Mouse (Mus musculus): ENCODE results near the gene Spag7. TPM values are rescaled to one million over a fixed set of nuclear protein-coding genes. Genes with fewer than 3 reads are reported as not detected.

The Spag7 gene
- polyA plus RNA-seq, 1 experiment from 2014 or later, result 181 TPM

DNA sequence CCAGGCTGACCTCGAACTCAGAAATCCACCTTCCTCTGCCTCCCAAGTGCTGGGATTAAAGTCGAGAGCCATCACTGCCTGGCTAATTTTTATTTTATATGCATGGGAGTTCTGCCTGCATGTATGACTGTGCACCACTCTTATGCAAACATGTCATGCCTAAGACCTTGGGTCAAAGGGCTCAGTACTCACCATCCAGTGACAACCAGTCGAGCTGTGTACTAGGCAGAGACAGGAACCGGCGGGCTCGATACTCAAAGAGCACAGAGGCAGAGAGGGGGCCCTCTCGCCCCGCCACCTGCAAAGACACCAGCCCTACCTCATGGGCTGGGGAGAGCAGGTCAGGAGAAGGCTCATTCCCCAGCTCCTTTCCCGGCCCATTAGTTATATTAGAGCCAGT is 8.9 kb upstream of the Spag7 start:
- WGBS, result 78% methylated on average over 9 of the region's 9 CpGs
- H3K4me1 ChIP-seq, result peaks cover 29% of the 10 kb centered on the region
- no peak overlapping the region for H3K27ac ChIP-seq
- no peak for DNase-seq (ENCODE audit: extremely low spot score, low spot score)
- 0 out of 2 replicates have a peak, but pooled peaks cover 3% of the 10 kb centered on the region for H3K27me3 ChIP-seq (ENCODE audit: poor library complexity, severe bottlenecking)
- H3K4me3 ChIP-seq, result no peak overlapping the region
- no peaks in the 10 kb centered on the region for H3K9me3 ChIP-seq
- peaks cover 67% of the 10 kb centered on the region for H3K36me3 ChIP-seq (replicated peaks)

DNA sequence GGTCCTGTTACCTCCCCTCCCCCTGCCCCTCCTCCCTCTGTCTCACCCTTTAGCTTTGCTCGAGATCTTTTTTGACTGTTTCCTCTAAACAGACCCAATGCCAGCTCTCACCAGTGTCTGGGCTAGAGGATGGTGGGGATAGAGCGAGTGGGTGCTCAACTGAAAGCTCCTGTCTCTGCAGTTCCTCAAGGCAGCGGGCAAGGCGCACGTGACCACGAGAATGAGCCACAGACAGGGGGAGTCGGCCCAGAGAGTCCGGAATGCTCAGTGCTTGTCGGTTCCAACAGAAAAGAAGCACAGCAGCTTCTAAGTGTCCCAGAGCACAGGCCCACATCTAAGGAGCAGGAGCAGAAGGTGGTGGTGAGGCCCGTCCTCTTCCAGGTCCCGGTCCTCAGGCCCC is 5.3 kb upstream of the Spag7 start:
- Histone ChIP-seq H3K36me3 (replicated peaks) (peaks cover 63% of the 10 kb centered on the region), H3K4me1 (peaks cover 30% of the 10 kb centered on the region), H3K9me3 (no peaks in the 10 kb centered on the region), H3K27ac (no peak overlapping the region), H3K27me3 (ENCODE audit: poor library complexity, severe bottlenecking) (no peaks in the 10 kb centered on the region), H3K4me3 (no peak overlapping the region)
- DNase-seq (ENCODE audit: extremely low spot score, low spot score), result no peak
- WGBS, result 74% methylated on average over 11 of the region's 11 CpGs

DNA sequence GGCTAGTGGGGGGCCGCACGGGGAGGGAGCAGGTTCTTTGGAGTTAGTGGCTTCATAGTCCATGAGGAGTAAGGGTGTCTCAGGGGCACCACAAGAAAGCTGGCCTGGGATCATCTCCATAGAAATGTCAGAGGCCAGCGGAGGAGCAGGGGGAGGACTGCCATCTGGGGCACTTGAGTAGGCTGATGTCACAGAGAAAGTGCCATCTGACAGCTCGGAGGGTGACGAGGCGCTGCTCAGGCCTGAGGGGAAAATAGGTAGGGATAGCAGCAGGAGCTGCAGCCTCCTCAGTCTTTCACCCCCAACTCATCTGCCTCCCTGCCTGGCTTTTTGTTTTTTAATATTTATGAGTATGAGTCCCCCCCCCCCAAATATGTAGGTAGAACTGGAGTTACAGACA is 4.8 kb upstream of the Spag7 start:
- no peak for DNase-seq (ENCODE audit: extremely low spot score, low spot score)
- H3K27ac ChIP-seq, result no peak overlapping the region
- no peaks in the 10 kb centered on the region for H3K9me3 ChIP-seq
- 69% methylated on average over 6 of the region's 6 CpGs for WGBS
- peaks cover 31% of the 10 kb centered on the region for H3K4me1 ChIP-seq
- no peaks in the 10 kb centered on the region for H3K27me3 ChIP-seq (ENCODE audit: poor library complexity, severe bottlenecking)
- H3K4me3 ChIP-seq, result no peak overlapping the region
- H3K36me3 ChIP-seq (replicated peaks), result peaks cover 59% of the 10 kb centered on the region

DNA sequence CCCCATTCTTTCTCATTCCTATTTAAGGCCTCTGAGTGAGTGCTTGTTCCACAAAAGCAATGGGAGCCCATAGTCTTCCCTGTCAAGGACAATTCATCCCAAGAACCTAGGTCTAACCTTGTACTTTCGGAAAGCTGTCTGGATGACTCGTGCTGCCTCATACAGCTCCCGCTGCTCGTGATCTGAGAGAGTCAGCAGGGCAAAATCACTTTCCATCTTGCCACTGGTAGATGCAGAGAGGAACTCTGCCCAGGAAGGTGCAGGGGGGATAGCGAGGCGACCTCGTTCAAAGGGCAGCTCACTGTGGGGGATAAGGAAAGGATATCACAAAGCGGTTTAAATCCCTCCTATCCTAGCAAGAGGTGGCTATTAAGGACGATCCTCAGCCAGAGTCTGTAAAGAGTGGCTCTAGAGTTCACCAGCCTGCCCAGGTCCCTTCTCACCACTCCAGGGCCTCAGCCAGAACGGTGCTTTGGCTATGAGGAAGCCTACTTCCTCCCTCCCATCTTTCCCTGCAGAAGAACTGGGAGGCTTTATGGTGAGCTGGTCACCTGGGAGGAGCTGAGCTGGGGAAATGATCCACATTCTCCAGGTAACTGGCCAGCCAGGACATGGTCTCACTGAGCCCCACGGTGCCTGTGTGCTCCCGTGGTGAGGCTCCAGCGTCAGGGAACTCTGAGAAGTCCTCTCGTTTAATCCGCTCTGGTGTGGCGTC is 2.3 kb upstream of the Spag7 start:
- Histone ChIP-seq H3K4me3 (peak overlapping the region; percentile 72; the same call in 1 of the 2 replicates), H3K27me3 (ENCODE audit: poor library complexity, severe bottlenecking) (no peaks in the 10 kb centered on the region), H3K9me3 (no peaks in the 10 kb centered on the region), H3K4me1 (peaks cover 47% of the 10 kb centered on the region), H3K36me3 (replicated peaks) (peaks cover 58% of the 10 kb centered on the region), H3K27ac (no peak overlapping the region)
- DNase-seq (ENCODE audit: extremely low spot score, low spot score), result no peak
- 77% methylated on average over 16 of the region's 16 CpGs for WGBS

DNA sequence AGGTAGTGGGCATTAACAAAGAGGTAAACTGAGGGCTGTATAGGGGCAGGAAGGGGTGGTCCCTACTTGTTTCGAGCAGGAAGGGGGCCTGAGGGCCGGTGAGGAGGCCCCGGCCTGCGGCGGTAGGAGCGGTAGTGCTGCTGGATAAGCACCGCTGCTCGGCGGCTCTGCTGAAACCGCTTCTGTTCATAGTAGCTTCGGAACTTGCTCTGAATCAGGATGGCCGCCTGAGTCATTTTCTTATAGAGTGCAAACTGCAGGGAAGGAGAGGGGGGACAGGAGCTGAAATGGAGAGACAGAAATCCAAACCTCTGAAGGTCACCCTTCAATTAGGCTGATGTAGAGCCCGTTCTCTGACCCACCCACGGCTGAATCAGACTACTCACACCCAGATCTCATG is 1.3 kb upstream of the Spag7 start:
- H3K27ac ChIP-seq, result peak overlapping the region; percentile 96
- no peaks in the 10 kb centered on the region for H3K9me3 ChIP-seq
- 41% methylated on average over 14 of the region's 14 CpGs for WGBS
- H3K4me3 ChIP-seq, result peak overlapping the region; percentile 72
- peaks cover 47% of the 10 kb centered on the region for H3K4me1 ChIP-seq
- no peak for DNase-seq (ENCODE audit: extremely low spot score, low spot score)
- H3K36me3 ChIP-seq (replicated peaks), result peaks cover 58% of the 10 kb centered on the region
- H3K27me3 ChIP-seq (ENCODE audit: poor library complexity, severe bottlenecking), result no peaks in the 10 kb centered on the region

DNA sequence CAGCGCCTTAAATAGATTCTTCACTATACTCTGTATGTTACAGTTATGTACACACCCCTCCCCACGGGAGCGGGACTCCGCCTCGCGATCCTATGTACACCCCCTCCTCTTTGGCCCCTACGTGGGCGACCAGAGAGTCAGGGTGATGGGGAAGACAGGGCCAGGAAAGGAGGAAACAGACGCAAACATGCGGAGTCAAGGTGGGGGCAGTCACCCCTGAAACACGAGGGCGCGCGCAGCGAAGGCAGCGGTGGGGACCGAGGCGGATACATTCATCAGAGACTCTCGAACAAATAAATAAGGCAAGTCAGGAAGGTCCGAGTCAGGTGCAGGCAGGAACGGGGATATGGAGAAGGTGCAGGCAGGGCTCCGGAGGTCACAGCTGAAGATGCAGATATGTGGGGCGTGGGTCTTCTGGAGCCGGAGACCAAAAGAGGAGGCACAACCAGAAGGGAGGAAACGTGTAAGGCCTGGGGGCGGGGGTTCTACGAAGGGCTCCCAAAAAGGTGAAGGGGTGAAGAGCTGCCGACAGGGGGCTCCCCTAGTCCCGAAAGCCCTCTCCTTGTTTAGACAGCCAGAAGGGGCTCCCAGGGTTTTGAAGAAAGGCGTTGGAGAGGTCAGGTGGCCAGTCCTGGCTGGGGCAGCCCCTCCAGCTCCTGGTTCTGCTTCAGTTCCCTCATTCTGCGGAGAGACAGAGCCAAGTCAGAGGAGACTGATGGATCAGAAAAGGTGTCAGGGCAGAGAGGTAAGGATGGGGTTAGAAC is 548 bp upstream of the Spag7 start:
- Histone ChIP-seq H3K27ac (peak overlapping the region; percentile 96), H3K9me3 (no peaks in the 10 kb centered on the region), H3K4me3 (peak overlapping the region; percentile 72), H3K36me3 (replicated peaks) (peaks cover 59% of the 10 kb centered on the region), H3K4me1 (peaks cover 47% of the 10 kb centered on the region), H3K27me3 (ENCODE audit: poor library complexity, severe bottlenecking) (no peaks in the 10 kb centered on the region)
- peak; percentile 82 for DNase-seq (ENCODE audit: extremely low spot score, low spot score)
- under 1% methylated on average over 31 of the region's 31 CpGs for WGBS

DNA sequence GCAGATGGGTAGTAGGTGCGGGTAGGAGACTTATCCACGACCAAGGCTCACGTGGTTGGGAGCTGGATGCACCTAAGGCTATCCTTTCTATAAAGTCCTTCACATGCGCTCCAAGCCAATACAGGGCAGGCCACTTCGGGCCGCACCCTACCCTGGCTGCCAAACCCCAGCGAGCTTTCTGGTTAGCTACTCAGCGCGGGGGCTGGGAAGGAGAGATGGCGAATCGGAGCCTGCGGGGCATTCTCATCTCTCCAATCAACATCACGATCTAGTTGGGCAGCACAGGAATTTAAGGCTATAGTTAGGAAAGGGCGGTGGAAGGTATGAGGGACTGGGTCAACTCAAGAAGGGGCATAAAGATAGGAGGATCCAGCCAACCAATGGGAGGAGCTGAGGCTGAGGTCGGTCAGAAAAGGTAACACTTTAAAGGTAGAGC is 863 bp downstream of the Spag7 start:
- WGBS, result 2% methylated on average over 15 of the region's 15 CpGs
- Histone ChIP-seq H3K27ac (peak overlapping the region; percentile 96), H3K9me3 (no peaks in the 10 kb centered on the region), H3K36me3 (replicated peaks) (peaks cover 61% of the 10 kb centered on the region), H3K4me3 (peak overlapping the region; percentile 72), H3K4me1 (peaks cover 45% of the 10 kb centered on the region), H3K27me3 (ENCODE audit: poor library complexity, severe bottlenecking) (no peaks in the 10 kb centered on the region)
- DNase-seq (ENCODE audit: extremely low spot score, low spot score), result no peak

DNA sequence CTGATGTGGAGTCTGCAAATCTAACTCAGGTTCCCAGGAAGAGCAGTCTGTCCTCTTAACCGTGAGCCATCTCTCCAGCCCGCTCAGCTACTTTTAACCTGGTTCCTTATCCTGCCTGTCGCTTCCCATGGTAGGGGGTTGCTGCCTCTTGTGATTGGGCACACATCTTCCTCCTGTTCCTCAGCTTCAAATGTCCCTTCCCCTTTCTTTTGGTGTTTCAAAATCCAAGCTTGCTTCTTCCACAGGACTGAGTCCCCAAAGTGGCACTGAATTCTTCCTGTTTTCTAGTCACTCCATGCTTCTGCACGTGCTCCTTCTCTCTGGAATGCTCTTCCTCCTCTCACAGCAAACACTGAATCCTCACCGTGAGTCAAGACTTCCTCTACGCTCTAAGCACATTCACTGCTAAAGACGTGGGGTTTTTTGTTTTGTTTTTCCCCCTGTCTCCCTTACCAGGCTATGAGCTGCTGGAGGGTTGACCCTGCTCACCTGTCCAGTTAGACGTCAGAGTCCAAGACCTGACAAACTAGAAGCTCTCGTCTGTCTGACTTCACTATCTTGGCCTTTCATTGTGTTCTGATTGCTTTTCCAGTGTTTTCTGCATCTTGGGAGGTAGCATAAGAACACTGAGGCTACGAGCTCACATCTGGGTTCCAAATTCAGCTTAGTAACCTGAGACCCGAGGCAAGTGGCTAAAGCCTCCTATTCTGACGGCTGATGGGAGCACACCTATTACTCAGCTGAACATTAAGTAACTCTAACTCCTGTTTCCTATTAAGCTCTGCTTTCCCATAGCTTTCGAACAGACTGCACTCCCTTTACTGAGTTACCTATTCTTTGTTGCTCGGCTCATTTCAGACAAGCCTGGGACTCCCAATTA is 1.7 kb downstream of the Spag7 start:
- no peak for DNase-seq (ENCODE audit: extremely low spot score, low spot score)
- H3K27me3 ChIP-seq (ENCODE audit: poor library complexity, severe bottlenecking), result no peaks in the 10 kb centered on the region
- peak overlapping the region; percentile 72 for H3K4me3 ChIP-seq
- WGBS, result 75% methylated on average over 14 of the region's 14 CpGs
- H3K4me1 ChIP-seq, result peaks cover 47% of the 10 kb centered on the region
- H3K36me3 ChIP-seq (replicated peaks), result peaks cover 66% of the 10 kb centered on the region
- peak overlapping the region; percentile 96 for H3K27ac ChIP-seq
- H3K9me3 ChIP-seq, result no peaks in the 10 kb centered on the region

DNA sequence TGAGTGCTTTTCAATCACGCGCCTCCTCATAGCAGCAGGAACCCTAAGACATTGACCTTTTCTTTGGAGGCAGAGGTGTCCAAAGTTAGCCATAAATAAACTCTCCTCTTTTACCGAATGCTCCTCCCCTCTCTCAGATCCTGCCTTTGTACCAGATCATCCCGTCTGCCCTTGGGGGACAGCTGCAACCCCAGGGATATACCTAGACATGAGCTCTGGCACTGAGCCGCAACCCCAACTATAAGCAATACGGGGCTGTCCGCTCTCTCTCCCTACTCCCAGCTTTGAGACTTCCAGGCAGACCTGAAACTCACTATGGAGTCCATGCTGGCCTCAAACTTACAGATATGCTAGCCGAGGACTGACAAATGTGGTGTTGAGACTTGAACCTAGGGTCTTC is 2.5 kb downstream of the Spag7 start:
- H3K36me3 ChIP-seq (replicated peaks), result peaks cover 66% of the 10 kb centered on the region
- H3K27me3 ChIP-seq (ENCODE audit: poor library complexity, severe bottlenecking), result no peaks in the 10 kb centered on the region
- H3K4me3 ChIP-seq, result no peak overlapping the region
- H3K4me1 ChIP-seq, result peaks cover 44% of the 10 kb centered on the region
- DNase-seq (ENCODE audit: extremely low spot score, low spot score), result no peak
- no peak overlapping the region for H3K27ac ChIP-seq
- no peaks in the 10 kb centered on the region for H3K9me3 ChIP-seq
- WGBS, result 96% methylated on average over 8 of the region's 8 CpGs

DNA sequence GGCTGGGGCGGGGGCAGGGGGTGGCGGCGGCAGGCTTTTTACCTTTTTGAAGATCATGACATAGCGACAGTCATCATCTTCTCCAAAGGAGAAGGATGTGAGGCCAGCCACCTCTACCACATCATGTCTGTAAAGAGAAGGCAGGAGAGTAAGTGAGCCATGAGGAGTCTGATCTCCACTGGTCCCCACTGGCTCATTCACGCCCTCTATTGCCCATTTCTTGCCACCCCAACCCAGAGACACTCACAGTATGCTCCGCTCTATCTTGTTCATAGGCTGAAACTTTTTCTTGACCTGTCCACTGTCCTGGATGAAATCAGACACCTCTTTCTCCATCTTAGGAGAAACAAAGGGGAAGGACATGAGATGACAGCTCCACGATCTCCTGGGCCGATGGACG is 4.5 kb downstream of the Spag7 start:
- no peak for DNase-seq (ENCODE audit: extremely low spot score, low spot score)
- Histone ChIP-seq H3K27ac (no peak overlapping the region), H3K4me3 (no peak overlapping the region), H3K9me3 (no peaks in the 10 kb centered on the region), H3K36me3 (replicated peaks) (peaks cover 76% of the 10 kb centered on the region), H3K27me3 (ENCODE audit: poor library complexity, severe bottlenecking) (no peaks in the 10 kb centered on the region), H3K4me1 (peaks cover 25% of the 10 kb centered on the region)
- 94% methylated on average over 9 of the region's 9 CpGs for WGBS

DNA sequence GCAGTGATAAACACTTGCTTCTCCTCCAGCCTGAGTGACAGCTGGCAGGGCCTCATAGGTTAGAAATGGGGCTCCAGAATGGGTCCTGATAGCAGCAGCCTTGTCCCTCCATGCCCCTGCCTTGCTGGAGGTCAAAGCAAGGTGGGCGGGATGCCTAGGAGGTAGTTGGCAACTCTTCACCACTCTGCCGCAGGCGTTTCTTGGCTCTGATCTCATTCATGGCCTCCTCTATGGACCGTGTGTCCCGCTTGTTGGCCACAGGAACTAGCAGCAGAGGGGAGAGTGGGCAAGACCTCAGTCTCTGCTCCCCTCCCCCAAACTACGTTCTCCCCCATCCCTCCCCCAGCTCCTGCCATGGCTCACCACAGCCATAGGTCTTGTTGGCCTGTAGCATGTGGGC is 5.3 kb downstream of the Spag7 start:
- Histone ChIP-seq H3K4me1 (peaks cover 22% of the 10 kb centered on the region), H3K36me3 (replicated peaks) (peaks cover 82% of the 10 kb centered on the region), H3K27me3 (ENCODE audit: poor library complexity, severe bottlenecking) (no peaks in the 10 kb centered on the region), H3K9me3 (no peaks in the 10 kb centered on the region), H3K4me3 (no peak overlapping the region), H3K27ac (no peak overlapping the region)
- WGBS, result 91% methylated on average over 6 of the region's 6 CpGs
- no peak for DNase-seq (ENCODE audit: extremely low spot score, low spot score)

DNA sequence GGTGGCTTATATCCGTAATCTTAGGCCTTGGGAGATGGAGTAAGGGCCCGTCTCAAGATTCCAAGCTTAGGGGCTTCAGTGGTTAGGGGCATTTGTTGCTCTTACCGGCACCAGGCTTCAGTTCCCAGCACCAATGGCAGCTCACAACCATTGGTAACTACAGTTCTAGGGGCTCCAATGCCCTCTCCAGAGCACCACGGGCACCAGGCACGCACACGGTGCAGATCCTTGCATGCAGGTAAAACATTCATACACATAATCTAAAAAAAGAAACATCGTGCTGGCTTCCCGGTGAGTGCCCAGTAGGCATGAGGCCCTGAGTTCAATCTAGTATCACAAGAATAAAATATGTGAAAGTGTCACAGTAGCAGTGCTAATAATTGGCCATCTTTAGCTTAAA is 6.1 kb downstream of the Spag7 start:
- Histone ChIP-seq H3K36me3 (replicated peaks) (peaks cover 82% of the 10 kb centered on the region), H3K27me3 (ENCODE audit: poor library complexity, severe bottlenecking) (no peaks in the 10 kb centered on the region), H3K4me1 (peaks cover 27% of the 10 kb centered on the region), H3K27ac (no peak overlapping the region), H3K9me3 (no peaks in the 10 kb centered on the region), H3K4me3 (no peak overlapping the region)
- 89% methylated on average over 8 of the region's 8 CpGs for WGBS
- DNase-seq (ENCODE audit: extremely low spot score, low spot score), result no peak

All from forebrain, embryonic 10.5 days (tissue).